Mouse (Mus musculus): Measurements from ENCODE around the gene Pafah1b3.
A peak's percentile ranks its signal among the peaks of the same experiment; 100 is the strongest.
"Not testable (repeated sequence)": the region's sequence is repeated elsewhere in the genome, so short reads cannot be mapped to it uniquely, and the experiment has no call there.

The Pafah1b3 gene

DNA sequence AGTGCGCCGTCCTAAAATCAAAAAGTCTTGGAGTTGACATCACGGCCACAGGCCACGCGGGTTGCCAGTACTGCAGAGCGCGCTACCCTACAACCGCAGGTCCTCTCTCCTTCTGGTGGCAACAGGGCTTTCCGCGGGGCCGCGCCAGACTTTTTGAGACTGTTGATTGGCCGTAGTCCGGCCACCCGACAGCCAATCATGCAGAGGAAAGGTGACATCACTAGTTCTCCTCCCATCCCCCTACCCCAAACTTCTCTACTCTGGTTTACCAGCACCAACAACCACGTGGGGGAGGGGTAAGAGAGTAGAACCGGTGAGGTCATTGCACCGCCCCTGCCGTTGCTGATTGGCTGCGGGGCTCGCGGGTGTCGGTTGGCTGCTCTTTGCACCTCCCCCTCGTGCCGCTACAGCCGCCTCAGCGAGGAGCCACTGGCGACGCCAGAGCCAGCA, 30.5 kb downstream of the Pafah1b3 start, which contains the start of gene Cic:
TSS of gene Cic (plus strand) at position 404 of the 450 bp plus-strand sequence.
- DNase-seq: peak; percentile 100

DNA sequence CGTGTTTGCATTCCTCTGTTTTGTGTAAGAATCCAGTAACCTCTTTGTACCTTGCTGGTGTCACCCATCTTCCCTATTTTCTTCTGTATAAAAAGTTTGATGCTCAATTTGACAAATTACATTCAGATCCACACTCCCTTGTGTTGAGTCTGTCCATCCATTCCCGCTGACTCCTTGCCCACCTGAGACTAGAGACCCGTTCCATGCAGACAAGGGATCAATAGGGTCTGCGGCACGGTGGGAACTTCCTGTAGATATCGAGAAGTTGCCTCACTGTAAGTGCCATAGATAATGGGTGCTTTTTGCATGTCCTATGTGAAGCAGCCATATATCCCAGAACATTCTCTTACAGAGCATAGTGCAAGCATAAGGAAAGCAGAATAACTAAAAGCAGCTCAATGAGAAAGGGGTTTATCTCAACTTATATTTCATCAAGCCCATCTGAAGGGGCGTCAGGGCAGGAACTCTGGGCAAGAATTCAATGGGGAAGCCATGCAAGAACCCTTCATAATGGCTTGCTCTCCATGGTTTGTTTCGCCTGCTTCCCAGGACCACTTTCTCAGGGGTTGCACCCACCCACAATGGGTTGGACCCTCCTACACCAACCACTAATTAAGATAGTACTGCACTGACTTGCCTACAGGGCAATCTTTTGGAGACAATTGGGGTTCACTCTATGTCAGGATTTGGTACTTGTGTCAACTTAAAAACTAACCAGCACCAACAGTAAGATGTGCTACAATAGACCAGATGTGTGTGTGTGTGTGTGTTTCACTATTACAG, 31.4 kb downstream of the Pafah1b3 start:
- no peak for DNase-seq

DNA sequence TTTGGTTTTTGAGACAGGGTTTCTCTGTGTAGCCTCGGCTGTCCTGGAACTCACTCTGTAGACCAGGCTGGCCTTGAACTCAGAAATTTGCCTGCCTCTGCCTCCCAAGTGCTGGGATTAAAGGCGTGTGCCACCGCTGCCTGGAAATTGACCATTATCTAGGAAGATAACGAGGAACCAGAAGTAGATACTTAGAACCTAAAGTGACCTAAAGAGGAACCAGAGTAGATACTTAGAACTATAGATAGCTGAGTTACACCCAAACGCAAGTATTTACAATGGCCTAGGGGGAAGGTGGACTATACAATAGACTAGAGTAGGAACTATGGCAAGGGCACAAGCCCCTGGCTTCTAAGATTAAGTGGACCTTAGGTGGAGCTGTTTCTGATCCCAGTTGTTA, 32.0 kb downstream of the Pafah1b3 start:
- not testable (repeated sequence) for DNase-seq

DNA sequence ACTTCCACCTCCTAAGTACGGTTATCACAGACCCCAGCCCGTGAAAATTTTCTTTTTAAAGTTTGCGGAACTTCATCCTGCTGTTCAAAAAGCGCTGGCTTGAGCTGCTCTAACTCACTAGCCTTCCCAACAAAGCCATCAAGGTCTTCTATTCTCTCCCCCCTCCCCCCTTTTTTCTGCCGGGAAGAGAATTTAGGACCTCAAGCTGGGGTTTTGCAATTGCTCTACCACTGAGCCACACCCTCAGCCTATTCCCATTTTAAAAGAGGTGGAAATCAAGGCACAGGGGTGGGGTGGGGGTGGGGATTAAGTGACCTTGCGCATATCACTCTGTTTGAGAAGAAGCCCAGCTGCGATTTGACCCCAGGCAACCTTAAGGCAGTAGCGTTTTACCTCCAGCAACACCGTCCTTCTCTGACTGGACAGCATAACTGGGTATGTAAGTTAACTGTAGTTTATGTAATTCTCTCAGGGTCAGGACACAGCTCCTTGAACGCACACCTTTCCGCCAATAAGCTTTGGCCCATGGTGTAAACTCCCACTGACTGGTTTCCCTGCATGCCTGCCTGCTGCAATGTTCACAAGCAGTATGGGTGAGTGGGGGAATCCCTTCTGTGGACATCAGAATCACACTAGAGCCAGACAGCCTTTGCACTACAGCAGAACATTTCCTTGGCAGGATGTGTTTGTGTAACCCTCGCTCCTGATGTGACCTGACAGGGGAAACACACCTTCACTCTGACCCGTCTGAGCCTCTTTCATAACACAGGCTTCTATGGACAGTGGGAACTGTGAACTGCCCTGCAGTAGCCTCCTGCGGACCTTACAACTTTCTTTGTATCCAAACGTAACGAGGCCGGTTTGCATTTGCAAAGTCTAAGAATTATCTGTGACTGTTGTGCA, 33.6 kb downstream of the Pafah1b3 start:
- no peak for DNase-seq

DNA sequence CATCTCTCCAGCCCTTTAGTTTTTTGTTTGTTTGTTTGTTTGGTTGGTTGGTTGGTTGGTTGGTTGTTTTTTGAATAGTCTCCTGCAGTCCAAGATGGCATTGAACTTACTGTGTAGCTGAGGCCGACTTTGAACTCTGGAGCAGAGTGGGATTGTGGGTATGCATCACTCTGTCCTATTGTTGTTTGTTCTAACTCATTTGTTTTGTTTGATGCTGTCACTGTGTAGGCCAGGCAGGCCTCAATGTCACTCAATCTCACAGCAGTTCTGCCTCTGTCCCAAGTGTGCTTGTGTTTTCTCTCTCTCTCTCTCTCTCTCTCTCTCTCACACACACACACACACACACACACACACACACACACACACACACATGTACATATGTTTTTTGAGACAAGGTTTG, 35.9 kb downstream of the Pafah1b3 start:
- no peak for DNase-seq

DNA sequence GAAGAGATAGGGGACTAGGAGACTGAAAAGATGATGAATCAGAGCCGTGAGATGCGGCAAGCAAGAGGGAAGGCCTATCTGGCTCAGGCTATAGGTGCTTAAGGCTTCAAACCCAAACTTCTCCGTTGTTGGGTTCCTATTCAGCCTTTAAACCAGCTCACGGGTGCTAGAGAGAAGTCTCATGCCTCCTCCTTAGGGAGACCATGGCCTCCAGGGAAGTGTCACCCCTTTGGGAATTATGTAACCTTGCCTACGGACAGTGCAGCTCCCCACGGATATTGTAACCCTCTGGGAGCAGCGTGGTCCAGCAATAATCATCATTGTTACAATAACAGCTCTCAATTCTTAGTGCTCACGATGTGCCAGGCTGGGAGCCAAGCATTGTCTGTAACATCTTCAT, 46.0 kb downstream of the Pafah1b3 start:
- DNase-seq: peak in 1 of 2 experiments; percentile 38

DNA sequence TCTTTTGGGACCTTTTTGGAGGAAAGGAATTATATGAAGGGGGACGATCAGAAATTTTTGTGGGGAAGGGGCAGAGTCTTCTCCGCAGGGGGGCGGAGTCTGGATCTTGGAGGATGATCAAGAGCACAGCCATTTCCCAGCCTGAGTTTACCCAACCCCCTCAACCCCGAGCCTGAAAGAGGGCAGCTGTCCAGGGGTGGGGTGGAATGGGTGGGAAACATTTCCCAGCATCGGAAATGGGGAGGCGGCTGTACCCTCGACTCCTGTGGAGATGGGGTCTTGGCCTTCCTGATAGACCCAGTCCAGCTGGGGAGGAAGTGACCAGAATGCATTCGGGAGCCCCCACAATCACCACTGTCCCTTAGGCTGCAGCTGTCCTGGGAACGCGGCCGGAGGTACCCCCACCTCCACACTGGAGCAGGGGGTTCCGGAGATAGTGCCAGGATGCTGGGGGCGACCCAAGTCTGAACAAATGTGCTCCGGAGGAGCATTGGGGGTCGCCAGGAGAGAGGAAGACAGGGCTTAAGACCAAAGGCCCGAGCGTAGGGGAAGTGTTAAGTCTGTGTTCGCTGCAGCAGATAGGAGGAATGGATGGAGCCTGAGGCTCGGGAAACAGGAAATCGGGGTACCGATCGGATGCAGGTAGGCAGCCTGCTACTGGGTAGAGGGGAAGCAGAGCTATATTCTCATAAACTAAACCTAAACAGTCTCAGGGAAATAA, 46.6 kb downstream of the Pafah1b3 start:
- DNase-seq: peak; percentile 82 to 84

DNA sequence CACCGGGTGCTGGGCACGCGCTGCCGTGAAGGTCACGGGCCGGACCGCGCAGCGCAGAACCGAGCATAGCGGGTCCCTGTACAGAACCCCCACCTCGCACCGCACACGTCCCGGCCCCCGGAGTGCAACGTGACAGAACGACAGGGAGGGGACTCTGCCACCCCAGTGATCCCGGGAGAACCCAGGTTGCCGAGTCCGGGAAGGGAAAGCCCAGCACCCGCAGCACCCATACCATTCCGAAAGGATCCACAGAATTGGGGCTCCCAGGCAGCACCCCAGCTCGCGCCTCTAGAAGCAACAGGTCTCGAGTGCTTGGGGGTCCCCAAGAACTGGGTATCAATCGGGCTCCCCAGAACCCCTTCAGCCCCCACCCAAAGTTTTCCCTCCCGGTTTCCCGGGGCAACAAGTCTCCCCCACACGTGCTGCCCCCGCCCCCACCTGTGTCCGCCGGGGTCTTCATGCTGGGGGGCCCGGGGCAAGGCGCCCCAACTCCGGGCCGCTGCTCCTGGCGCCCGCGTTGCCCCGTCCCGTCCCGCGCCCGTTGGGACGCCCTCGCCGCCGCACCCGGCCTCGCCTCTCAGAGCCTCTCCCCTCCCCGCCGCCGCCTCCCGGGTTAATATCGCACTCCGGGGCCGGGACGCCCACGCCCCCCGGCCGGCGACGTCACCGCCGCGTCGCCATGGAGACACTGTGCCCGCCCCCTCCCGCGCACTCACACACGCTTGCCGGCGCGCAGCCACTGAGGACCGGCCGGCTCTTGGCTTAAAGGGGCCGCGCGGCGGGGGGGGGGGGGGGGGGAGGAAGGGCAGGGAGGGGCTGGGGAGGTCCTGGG, 47.4 kb downstream of the Pafah1b3 start, which contains the start of gene Erf:
TSS of gene Erf (minus strand) at position 621 of the 832 bp plus-strand sequence.
- DNase-seq: peak; percentile 95 to 97

DNA sequence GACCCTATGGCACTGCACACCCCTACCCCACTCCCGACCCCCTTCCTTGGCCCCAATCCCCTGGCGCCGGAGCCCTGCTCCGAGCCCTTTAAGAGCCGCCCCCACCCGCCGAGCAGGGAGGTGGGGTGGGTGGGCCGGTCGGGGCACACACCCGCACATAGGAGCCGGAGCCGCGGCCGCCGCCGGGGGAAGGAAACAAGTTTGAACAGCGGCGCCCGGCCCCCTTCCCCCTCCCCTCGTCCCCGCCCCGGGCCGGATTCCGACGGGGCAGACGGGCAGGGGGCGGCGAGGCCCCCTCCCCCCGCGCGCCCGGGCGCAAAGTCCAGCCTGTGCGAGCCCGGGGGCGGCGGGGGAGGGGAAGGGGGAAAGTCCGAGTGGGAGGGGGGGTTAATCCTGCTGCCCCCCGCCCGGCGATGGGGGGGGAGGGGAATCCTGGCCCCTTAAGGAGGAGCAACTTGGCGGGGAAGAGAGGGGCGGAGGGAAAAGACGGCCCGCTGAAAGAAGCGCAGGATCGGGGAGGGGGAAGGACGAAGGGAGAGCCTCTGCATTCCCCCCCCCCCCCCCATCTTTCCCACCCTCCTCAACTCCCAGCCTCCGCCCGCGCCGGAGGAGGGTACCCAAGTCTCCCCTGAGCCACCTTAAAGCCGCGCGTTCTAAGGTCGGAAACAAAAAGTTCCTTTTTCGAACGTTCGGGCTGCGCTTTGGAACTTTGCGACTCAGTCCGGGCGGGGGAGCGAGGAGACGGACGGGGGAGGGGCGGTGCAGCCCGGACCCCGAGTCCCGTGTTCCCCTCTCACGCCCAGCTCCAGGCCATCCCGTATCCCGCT, 48.3 kb downstream of the Pafah1b3 start:
- peak; percentile 81 to 84 for DNase-seq

DNA sequence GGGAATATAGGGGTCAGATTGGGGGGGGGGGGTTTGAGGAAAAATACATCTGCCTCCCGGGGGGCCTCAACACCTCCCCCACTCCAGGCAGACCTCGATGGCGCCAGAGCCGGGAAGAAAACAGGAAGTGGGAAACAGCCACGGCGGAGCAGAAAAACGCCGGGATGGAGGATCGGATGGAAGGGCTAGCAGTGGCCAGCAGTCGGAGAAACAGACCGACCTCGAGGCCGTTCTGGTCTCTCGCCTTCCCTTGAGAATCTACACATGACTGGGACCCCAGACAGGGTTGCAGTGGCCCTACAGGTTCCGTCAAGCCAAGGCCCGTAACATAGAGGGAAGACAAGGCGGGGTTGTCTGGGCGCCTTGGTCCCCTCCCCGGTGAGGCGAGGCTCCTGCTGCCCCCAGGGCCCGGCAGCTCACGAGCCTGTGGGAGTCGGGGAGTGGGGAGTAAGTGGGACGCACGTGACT, 48.9 kb downstream of the Pafah1b3 start:
- peak; percentile 48 to 63 for DNase-seq

DNA sequence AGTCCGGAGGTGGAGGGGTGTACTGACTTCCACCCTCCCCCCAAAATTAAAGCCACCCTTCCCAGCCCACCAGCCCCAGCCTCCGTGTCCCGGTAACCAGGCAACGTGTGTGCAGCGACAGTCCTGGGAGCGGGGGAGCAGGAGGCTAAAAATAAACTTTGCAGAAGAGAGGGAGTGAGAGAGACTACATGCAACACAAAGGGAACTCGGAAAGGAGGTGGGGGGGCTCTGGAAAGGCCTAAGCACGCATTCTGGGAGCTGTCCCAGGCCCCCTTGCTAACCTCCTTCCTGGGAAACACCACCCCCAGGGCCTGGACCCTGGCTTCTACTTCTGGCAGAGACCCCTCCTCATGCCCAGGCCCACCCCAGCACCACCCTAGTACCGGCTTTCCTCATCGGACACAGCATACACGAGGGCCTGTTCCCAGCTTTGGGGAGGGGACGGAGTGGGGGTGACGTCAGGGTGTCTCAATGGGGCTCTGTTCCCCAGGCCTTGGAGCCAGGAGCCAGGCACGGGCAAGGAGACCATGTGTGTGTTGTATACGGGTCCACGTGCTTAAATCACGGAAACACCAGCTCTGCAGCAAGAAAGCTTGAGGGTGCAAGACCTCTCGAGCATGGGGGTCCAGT, 49.7 kb downstream of the Pafah1b3 start:
- DNase-seq: peak; percentile 52 to 67

DNA sequence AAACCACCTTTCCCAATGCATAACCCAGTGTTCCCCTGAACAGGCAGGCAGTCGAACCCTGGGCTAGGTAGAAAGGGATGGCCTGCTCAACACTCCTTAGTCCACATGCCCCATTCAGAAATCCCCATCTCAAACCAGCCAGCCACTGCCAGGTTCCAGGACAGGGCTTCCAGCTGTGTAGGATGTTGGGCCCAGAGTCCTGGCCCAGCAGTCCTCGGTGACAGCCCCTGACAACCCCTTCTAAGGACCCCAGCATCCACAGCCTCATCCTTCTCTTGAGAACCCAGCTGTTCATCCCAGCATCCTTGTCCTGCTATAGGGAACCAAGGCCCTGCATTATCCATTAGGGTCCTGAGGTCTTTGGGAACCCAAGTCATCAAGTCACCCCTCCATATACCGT, 50.3 kb downstream of the Pafah1b3 start:
- DNase-seq: no peak

DNA sequence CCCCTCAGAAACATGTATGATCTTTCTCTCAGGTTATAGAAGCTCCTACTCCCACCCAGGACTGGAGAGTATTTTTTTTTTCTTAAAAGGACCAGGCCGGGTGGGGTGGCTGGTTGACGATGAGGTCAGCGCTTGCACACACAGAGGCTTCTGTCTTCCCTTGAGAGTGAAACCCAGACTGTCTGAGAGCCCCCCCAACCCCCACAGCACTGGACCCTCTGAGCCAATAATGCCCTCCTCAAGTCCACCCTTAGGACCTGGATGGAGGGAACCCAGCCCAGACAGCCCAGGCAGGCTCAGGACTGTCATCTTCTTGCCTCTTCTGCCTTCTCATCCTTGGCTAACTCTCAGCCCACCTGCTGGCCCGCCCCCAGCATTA, 51.0 kb downstream of the Pafah1b3 start:
- DNase-seq: peak; percentile 51

DNA sequence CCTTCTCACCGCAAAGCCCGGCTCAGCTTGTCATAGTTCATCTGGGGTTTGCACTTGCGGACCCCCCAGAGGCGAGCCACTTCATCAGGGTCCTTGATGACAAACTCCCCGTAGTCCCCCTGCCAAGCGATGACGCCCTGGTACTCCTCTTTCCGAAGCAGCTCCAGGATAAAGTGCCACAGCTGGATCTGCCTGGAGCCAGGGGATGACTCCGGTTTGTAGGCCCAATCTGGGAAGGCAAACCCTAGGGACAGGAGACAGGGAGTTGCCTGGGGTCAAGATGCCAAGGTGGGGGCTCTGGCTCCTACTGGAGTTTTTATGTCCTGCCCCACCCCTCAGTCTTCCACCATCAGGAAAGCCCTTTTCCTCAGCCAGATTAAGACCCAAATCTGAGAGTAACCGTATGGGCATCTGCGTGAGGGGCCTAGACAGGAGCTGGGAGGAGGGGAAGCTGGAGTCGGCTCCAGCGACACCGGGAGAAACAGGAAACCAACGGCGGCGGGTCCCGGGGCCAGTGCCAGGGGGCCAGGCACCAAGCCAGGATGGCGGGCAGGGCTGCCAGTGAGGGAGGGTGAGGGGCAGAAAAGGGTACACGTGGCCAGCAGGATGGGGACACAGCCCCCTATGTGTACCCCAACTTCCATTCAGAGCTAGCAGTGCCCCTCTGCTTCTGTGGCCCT, 51.6 kb downstream of the Pafah1b3 start:
- DNase-seq: peak; percentile 82 to 87

All from cerebellum, postnatal 10 days (tissue).